Mouse (Mus musculus) splenic B cell, adult 2 months (primary cell): Measurements from ENCODE around the gene Bik.

ENCODE experiments used
- DNase-seq: peaks from one replicate; pipeline ENCODE4 v3.0.0-alpha.2; 2011; ENCODE audit warnings: low read depth, low spot score
- H3K27me3 ChIP-seq: 2 replicates; pipeline ENCODE4 v1.6.1; 2012; ENCODE audit warnings: mild to moderate bottlenecking, low read length, moderate library complexity, mixed read lengths; ENCODE audit not compliant: control insufficient read depth, poor library complexity, insufficient read depth, severe bottlenecking
- H3K36me3 ChIP-seq: 2 replicates; pipeline ENCODE4 v1.6.1; 2012; ENCODE audit warnings: mild to moderate bottlenecking, low read length, moderate library complexity, mixed read lengths; ENCODE audit not compliant: control insufficient read depth, poor library complexity, insufficient read depth, severe bottlenecking

Gene Bik

DNA sequence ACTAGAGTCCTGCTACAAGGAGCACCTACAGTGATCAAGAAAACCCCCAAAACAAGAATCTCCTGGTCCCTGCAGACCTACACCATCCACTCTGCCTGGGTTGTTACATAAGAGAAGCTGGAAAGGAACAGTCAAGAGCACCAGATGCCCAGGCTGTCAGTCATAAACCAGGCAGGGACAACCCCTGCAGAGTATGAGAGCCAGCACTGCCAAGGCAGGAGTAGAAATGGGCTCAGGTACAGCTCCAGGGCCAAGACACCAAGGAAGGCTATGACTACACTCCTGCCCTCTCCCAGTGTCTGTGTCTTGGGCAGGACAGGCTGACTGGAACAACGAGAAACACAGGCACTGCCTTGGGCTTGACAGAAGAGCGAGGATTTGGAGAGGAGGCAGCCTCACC is 23.5 kb downstream of the Bik start:
- no peak for DNase-seq
- Histone ChIP-seq H3K27me3 (no peaks in the 10 kb centered on the region), H3K36me3 (peaks cover 2% of the 10 kb centered on the region; the same call in 1 of the 2 replicates)

DNA sequence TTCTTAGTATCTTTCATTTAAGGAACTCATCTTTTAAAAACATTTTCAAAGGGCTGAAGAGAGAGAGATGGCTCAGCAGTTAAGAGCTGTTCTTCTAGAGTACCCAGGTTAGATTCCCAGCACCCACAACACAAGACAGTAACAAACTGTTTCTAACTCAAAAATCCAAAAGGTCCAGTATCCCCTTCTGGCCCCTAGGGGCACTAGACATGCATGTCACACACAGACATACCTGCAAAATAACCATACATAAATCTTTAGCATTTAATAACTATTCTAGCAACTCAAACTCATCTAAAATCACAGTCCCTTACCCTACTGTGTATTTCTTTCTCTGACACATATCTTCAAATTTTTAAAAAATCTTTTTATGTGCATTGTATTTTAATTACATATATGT is 27.2 kb downstream of the Bik start:
- H3K36me3 ChIP-seq: no peaks in the 10 kb centered on the region
- H3K27me3 ChIP-seq: no peaks in the 10 kb centered on the region
- DNase-seq: peak; percentile 47

DNA sequence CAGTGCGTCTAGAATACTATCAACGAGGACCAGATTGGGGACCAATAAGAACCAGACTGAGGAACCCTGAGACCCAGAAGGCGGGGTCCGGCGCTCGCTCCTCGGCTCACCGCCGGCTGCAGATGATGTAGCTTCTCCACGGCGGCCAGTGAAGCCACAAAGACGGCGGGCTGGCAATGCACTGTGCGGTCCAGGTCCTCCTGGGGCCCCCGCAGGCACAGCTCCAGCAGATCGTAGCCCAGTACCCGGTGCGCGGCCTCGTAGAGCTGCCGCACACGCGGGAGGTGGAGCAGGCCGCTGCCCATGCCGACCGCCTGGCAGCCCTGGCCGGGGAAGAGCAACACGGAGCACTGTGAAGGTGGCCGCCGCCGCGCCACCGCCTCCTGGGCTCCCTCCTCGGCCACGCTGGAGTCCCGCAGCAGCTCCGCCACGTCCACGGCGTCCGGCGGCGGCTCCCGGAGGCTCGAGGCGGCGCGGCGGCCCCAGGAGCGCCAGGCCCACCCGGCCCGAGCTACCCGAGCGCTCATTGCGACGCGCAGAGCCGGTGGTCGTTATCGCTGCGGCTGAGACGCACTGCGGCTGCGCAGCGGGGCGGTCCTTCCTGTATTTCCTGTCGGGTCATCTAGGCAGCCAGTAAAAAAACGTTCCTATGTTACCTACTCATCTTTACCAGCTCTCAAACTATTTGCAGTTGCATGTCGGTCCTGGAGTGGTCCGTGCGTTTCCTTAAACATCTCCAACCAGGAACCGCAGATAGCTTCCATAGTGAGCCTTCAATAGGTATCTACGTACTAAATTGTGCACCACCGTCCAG is 28.7 kb downstream of the Bik start:
- DNase-seq: peak; percentile 90
- H3K36me3 ChIP-seq: no peaks in the 10 kb centered on the region
- no peaks in the 10 kb centered on the region for H3K27me3 ChIP-seq

- DNase-seq: peak; percentile 13
- H3K36me3 ChIP-seq: no peaks in the 10 kb centered on the region
- no peaks in the 10 kb centered on the region for H3K27me3 ChIP-seq
Measured at GRCm38 (mm10) chr15:83560941-83561477, 34.3 kb downstream of the Bik start.

GRCm38 (mm10) chr15:83562626-83563270 is 36.1 kb downstream of the Bik start:
- no peaks in the 10 kb centered on the region for H3K36me3 ChIP-seq
- DNase-seq: peak; percentile 73
- no peaks in the 10 kb centered on the region for H3K27me3 ChIP-seq

DNA sequence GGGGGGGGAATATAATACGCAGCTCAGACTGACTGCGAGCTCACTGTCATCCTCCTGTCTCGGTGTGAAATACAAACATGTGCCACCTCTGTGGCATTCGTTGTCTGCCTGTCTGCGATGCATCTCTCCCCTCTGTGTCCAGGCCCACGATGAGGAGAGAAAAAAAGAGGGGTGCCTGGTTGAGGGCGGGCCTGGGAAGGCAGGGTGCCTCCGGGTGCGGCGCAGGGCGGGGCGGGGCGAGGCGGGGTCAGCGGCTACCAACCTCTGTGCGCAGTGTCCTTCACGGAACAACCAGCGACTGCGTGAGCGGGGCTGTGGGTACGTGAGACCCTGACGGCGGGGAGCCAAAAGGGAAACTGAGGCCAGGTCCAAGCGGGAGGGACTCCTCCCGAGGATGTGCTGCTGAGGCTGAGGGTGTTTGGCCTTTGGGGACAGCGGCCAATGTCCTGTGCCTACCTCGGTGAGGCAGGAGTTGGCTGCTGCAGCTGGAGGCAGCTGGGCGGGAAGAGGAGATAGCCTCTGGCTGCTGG is 36.7 kb downstream of the Bik start, which contains the start of the genes Tspo and Mcat:
Gene Tspo (plus strand): TSS at position 266 of the 530 bp plus-strand sequence.
Gene Mcat (minus strand): TSS at position 461 of the 530 bp plus-strand sequence.
- no peaks in the 10 kb centered on the region for H3K36me3 ChIP-seq
- DNase-seq: peak; percentile 56
- H3K27me3 ChIP-seq: no peaks in the 10 kb centered on the region

DNA sequence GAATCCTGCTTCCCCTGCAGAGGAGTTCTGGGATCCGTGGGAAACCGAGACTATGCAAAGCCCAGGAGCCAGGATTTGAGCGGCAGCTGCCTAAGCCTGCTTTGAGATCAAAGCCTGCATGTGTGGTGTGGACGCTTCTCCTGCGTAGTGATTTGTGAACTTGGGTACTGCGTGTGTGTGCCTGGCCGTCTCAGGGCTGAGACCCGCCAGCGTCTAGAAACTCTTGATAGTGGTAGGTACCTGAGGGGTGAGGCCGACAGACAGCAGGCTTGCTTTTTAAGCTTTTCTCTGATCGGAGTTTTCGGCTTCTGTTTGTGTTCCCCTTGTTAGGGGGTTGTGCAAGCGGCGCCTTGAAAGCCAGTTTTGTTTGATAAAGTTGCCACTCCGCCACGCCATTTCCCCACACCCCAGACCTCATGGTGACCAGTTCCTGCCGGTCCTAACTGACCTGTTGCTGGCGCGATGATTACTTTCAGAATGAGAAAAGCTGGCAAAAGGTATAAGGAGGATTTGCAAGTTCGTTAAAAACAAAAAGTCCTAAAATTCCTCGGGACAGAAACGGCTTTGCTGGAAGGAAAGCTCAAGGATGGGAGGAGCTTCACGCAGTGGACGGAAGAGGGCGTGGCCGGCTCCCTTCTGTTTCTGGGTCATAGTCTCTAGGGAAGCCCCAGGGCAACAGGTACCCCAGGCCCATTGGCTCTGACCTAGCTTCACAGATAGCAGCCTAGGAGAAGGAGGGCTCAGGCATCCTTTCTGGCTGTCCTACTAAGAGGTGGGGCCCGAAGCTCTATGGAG is 37.4 kb downstream of the Bik start:
- H3K36me3 ChIP-seq: no peaks in the 10 kb centered on the region

GRCm38 (mm10) chr15:83565434-83565833 is 38.8 kb downstream of the Bik start:
- Histone ChIP-seq H3K36me3 (no peaks in the 10 kb centered on the region), H3K27me3 (no peaks in the 10 kb centered on the region)
- no peak for DNase-seq

More for the DNA sequence above, 37.4 kb downstream of the Bik start:
- peak; percentile 51 for DNase-seq
- no peaks in the 10 kb centered on the region for H3K27me3 ChIP-seq

DNA sequence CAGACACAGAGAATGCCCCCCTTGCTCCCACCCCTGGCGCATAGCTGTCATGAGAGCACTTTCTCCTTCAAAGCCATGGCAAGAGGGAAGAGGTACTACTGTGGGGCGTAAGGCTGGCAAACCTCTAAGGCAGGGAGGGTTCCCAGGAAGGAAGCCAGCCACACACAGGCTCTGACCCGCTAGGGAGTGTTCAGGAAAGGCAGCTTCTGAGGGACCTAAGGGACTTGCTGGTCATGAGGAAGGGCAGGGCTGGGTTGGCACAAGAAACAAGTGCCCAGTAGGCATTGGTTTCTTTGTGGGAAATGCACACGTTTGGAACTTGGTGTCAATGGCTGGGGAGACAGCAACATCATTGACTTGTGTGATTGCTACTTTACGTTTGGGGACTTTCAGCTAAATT is 39.3 kb downstream of the Bik start:
- no peak for DNase-seq
- H3K36me3 ChIP-seq: no peaks in the 10 kb centered on the region

GRCm38 (mm10) chr15:83567728-83568127 is 41.1 kb downstream of the Bik start:
- Histone ChIP-seq H3K27me3 (no peaks in the 10 kb centered on the region), H3K36me3 (peaks cover 3% of the 10 kb centered on the region; the same call in 1 of the 2 replicates)
- no peak for DNase-seq

More for the DNA sequence above, 39.3 kb downstream of the Bik start:
- no peaks in the 10 kb centered on the region for H3K27me3 ChIP-seq

- DNase-seq: no peak
- Histone ChIP-seq H3K36me3 (peaks cover 3% of the 10 kb centered on the region), H3K27me3 (no peaks in the 10 kb centered on the region)
Measured at GRCm38 (mm10) chr15:83568544-83568943, 41.9 kb downstream of the Bik start.

DNA sequence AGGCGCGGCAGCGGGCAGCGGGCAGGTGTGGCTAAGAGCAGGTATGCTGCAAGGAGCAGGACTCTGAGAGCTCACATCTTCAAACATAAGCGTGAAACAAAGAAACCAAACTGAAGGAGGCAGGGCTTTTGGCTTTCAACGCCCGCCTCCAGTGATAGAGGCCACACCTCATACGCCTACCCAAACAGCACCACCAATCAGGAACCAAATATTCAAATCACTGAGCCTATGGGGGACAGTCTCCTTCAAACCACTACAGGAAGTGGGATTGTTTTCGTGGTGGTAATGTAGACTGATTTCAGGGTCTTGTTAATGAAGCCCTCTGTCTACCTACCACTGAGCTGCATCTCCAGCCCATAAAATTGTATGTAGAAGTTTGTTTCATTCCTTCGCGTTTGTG is 43.0 kb downstream of the Bik start:
- Histone ChIP-seq H3K36me3 (peaks cover 5% of the 10 kb centered on the region), H3K27me3 (no peaks in the 10 kb centered on the region)
- no peak for DNase-seq

DNA sequence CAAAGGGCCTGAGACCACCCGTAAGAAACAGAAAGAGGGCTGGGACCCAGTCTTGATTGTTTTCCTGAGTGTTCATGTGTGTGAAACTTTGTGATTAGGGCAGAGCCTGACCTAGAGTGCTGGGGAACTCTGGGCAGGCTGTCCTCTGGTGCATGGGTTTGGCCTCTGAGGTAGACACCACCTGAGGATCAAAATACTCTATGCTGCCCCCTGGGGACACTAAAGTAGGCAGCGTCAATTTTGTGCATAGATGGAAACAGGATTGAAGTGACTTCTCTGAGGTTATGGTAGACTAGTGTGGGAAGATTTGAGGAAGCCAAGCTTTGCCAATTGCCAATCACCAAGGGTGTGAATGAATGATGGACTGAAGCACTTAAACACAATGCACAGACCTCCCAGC is 44.0 kb downstream of the Bik start:
- Histone ChIP-seq H3K36me3 (peaks cover 6% of the 10 kb centered on the region), H3K27me3 (no peaks in the 10 kb centered on the region)
- peak; percentile 61 for DNase-seq

DNA sequence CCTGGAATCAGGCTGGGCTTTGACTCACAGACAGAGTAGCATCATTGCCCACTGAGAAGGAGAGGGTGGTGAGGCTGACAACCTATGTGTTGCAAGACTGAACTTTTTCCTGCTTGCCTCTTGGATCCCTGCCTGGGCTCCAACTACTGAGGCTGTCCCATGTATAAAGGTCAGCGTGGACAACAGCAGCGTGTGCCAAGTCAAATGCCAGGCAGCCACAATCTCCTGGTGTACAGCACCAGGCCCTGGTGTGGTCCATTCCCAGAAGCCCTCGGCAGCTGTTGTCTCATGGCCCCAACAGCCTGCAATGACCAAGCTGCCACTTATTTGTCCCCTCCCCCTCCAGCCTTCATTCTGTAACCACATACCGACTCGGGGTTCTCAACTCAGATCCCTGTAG is 45.0 kb downstream of the Bik start:
- peaks cover 6% of the 10 kb centered on the region for H3K36me3 ChIP-seq
- DNase-seq: no peak
- H3K27me3 ChIP-seq: no peaks in the 10 kb centered on the region
